Mouse (Mus musculus): ENCODE measurements around the gene Mknk2.

- no peak for TF ChIP-seq POLR2A (IDR thresholded peaks at IDR 0.05; ENCODE audit: insufficient read length, low read depth)
- no peak for TF ChIP-seq TCF12 (IDR thresholded peaks at IDR 0.05; ENCODE audit: insufficient read depth, poor library complexity, severe bottlenecking)
These were observed 24.7 kb downstream of the Mknk2 start for GRCm38 (mm10) chr10:80653156-80653720.
